Mouse (Mus musculus) right cerebral cortex, adult 18-20 months (tissue): ENCODE data around the gene Ttl.

Experiments used
- DNase-seq: peaks from one replicate; pipeline ENCODE4 v3.0.0; 2022; ENCODE audit warnings: mixed read lengths

Gene Ttl

DNA sequence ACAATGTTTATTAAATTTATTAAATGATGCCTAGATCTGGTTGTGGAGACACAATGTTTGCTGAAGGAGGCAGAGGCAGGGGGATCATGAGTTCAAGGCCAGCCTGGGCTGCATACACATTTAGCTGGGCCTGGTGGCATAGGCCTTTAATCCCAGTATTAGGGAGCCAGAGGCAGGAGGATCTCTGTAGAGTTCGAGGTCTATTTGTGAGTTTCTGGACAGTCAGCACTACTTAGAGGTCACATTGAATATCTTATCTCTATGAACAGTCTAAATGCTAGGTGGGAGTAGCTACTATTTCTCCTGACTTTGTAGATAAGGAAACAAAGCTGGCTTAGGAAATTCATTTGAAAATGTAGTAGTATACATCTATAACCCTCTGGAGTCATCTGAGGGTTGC, 21.8 kb downstream of the Ttl start:
- DNase-seq, result no peak

DNA sequence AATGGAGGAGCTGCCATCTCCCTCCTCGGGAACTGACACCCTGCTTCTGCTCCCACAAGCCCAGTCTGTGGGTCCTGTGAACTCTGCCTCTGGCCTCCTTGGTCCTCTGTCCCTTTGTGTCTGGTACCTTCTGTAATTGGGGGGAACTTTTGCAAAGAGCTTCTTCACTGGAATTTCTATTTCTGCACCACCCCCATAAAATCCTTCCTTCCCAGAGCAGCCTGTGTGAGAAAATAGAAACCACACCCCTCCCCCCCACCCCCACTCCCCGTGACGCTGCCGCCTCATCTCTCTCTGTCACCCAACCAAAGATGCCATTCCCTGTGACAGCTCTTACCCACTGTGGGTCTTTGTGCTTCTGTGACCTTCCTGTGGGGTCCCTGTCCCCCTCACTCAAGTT, 24.6 kb downstream of the Ttl start:
- DNase-seq, result peak; percentile 43

DNA sequence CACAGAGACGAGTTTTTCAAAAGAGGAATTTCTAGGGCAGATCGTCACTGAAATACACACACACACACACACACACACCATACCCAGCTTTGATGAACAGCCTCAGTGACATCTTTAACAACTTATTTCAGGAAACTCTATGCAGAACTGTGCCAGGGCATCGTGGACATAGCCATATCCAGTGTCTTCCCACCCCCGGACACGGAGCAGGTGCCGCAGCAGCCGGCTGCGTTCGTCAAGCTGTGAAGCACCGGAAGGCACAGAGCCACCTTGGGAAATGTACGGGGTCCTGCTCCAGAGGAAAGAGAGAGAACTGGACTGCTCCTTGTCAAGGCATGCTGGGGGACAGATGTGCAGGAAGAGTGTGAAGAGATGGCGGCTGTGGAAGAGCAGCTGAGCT, 27.1 kb downstream of the Ttl start:
- DNase-seq, result peak; percentile 57

DNA sequence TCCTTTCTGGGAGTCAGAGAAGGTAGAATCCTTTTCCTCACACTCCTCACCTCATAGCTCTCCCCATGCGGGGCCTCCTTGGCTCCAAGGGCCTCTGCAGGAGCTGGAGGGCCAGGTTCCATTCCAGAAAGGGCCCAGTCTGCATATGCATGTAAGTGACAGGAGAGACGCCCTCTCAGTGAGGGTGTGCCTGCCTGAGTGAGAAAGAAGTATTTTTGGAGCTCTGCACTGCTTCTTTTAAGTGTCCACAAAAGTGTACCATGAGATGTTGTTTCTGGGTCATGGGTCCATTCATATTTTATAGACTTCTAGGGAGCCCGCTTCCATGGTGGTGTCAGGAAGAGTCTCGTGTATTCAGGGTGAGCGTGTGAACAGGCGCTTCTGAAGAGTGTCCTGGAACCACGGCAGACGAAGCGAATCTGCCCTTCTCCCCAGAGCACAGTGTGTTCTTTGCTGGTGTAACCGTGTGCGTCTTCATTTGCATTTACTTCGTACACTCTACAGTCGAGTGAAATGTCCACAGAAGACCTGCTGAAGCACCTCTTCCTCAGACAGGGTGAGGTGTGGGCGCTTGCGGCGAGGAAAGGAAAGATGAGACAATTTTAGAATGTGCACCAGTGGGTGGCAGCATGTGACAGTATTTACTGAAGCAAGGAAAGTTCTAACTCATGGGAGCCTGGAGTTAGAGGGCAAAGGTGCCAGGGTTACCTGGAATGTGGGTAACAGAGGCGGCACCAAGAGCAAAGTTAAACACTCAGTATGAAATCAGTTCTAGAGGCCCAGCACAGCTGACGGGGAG, 28.4 kb downstream of the Ttl start:
- DNase-seq, result peak; percentile 72

DNA sequence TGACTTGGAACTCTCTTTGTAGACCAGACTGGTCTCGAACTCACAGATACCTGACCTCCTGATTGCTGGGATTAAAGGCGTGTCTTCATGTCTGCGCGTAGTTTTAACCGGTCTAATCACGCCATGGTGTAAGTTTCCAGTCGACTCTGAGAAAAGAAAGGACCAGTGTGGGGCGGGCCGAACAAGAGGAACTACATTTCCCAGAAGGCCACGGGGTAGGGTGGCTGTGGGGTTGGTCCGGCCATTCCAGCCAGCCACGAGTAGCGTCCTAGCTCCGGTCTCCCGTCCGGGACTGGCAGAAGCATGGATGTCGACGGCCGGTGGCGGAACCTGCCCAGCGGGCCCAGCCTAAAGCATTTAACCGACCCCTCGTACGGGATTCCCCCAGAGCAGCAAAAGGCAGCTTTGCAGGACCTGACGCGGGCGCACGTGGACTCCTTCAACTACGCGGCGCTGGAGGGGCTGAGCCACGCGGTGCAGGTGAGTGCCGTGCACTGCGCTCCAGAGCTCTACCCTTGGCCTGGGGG, 35.1 kb downstream of the Ttl start, which contains the start of gene Polr1b:
Gene Polr1b (plus strand): TSS at position 212 of the 527 bp plus-strand sequence.
- DNase-seq, result peak; percentile 95

DNA sequence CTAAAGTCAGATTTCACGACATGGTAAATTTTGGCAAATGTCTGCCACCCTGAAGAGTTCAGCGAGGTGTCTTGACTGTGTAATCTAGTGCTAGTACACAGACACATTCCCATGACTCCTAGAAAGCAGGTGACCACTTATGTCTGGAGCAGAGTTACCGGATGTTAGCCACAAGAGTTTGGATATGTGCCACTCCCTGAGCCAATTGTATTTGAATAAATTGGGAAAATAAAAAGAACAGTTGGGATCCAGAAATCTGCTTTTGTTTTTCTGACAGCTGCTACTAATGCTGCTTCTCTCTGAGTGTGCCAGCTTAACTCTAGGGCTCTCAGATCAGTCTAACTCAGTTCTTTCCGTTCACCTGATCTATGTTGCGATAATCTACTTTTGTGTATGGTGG, 47.2 kb downstream of the Ttl start:
- no peak for DNase-seq

DNA sequence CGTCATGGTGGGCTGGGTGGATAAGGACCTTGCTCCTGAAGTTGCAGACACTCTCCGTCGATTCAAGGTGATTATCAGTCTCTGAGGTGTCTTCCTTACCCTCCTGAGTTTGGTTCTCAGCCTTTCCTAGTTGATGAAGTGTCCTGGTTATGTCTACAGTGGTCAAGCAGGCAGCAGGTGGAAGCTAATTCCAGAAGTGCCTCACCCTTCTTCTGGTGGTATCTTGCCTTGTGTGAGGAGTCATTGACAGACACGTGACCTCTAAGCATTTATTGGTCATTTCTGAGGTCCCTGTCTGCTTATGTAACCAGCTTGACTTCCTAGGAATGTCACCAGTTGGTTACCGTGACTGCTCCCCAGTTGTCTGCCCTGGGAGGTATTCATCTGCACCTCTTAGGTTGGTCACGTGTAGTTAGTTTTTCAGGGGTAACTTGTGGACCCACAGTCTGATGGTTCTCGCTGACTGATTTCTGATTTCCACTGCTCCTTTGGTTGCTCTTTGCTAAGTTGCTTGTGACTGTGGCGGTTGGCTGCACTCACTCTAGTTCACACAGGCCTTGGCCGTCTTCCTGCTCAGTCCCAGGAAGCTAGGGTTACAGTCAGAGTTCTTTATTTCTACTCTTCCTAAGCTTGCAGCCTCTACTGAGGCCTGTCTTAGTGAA, 50.1 kb downstream of the Ttl start:
- DNase-seq, result no peak

DNA sequence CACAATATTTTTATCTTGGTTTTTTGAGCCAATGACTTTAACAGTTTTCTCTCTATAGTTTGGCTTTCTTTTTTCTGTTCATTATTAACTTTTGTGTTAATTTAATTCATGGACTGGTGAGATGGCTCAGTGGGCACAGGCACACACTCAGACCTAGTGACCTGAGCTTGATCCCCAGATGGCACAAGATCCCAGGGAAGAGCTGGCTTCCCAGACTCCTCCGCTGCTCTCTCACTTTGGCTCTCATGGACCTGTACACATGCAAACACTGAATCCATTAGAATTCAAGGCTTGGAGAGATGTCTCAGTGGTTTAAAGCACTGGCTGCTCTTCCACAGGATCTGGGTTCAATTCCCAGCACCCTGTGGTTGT, 50.6 kb downstream of the Ttl start:
- DNase-seq, result no peak

DNA sequence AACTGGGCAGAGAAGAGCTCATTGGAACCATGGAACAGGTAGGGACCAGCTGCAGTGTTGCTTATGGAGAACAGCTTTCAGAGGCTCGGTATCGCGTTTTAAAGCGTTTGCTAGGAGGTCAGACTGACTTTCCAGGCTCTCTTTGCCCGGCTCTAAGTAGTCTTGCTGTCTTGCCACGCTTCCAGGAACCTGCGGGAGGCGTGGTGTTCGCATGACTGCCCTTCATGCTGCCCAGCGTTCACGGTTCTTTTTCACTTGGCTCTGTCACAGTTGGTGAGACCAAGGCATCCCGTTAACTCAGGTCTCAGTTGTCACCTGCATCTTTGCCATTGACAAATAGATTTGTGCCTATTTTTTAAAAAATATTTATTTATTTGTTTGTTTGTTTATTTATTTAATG, 52.3 kb downstream of the Ttl start:
- DNase-seq, result no peak

DNA sequence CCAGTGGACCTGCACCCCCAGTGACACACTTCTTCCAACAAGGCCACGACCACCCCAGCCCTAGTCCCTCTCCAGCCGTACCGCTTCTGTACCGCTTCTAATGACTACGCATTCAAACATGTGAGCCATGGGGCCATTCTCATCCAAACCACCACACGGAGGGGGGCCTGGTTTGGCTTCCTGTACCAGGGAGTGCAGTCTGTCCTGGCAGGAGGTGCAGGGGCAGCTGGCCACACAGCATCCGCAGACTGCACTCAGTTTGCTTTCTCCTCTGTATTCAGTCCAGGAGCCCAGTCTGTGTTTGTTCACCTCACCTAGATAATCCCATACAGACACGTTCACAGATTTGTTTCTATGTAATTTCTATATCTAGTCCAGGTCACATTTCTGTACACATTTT, 56.2 kb downstream of the Ttl start:
- no peak for DNase-seq

DNA sequence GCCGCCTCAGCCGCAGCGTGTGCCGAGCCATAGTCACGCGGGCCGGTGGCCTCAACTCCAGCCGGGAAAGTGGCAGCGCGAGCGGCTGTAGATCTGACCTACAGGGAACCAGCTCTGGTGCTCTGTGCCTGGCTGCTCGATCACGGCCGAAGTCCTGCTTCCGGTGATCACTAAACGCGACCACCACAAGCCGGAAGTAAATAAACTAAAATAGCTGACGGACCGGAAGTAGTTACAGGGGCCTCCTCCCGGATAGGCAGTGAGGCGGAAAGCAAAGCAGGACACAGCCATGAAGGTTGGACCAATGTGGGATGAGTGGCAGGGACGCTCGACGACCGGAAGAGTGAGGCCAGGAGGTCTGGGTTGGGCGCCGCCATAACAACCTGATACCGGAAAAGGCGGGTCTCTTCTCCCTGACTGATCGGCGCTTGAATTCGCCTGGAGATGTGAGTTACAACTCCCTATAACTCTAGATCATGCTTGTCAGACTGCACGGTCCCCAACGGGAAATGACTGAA, 63.7 kb downstream of the Ttl start, which contains the start of gene Chchd5:
Gene Chchd5 (plus strand): TSS at position 289 of the 518 bp plus-strand sequence.
- DNase-seq, result peak; percentile 98

DNA sequence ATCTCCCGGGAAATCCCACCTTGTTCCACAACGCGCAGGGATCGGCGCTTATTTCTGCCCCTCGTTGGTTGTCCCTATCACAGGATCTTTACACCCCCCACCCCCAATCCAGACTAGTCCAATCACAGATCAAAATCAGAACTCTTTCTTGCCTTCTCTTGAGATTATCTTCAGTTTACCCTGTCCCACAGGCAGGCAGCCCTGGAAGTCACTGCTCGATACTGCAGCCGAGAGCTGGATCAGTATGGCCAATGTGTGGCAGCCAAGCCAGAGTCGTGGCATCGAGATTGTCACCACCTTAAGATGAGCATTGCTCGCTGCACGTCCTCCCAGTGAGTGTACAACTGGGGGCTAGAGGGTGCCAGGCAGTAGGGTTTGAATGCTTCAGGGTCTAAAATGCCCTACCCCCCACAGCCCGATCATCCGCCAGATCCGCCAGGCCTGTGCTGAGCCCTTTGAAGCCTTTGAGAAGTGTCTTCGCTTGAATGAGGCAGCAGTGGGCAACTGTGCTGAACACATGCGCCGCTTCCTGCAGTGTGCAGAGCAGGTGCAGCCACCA, 64.3 kb downstream of the Ttl start:
- DNase-seq, result no peak

DNA sequence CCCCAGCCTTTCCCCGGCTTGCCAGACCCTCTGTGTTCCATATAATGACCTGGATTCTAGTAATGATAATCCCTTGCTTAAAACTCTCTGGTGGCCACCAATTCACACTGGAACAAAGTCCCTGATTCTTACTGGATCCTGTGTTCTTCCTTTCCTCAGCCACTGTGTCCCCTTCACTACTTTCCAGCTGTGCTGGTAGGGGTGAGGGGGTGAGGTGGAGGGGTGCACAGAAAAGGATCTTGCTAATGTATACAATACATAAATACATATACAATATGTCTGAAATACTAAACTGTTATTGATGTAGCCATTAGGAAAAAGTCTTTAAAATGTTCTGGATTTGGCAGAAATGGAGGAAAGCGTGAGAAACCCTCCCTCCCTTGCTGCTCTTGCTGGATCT, 65.0 kb downstream of the Ttl start:
- DNase-seq, result no peak

DNA sequence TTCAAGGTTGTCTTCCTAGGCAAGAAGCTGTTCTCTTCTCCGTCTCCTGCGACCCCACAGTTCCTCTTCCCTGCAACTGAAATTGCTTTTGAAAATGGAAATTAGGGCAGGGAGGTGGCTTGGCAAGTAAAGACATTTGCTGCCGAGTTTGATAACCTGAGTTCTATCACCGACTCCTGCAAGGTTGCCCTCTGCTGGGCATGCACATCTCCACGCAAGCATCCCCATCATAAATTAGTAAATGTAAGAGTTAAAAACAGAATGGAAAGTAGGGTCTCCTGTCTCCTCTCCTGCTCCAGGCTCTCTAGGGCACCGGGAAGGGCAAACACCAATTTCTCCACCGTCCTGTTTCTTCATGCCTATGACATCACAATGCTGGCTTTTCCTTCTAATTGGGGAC, 66.5 kb downstream of the Ttl start:
- DNase-seq, result no peak

DNA sequence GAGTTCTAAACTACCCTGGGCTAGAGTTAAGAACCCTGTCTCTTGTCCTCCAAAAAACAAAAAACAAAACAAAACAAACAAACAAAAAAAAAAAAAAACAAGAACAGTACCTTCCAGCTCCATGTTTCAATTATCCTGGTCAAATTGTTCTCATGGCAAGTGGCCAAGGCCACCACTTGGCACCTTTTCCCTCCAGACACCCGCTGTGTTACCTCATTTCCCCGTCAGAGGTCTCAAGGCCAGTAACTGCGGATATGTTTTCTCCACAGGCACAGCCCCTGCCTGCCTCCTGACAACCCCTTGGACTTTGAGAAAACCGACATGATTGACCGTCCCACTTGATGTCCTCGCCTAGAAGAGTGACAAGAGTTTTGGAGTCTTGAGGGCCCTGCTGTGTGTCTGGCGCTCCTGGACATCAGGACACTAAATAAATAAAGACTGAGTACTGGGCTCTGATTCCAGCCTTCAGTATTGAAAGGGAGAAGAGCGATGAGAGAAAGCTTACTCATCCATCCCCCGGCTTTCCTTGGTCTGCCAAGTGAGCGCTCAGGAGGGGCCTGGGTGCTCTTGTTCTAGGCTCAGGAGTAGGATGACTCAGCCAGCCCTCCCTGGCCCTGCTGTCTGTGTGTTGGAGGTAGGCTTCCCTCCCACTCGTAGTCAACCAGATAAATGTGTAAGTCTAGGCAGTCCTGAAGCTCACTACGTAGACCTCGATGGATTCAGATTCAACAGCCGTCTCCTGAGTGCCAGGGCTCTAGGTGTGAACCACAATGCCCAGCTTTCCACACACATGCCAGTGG, 67.5 kb downstream of the Ttl start:
- DNase-seq, result peak; percentile 91

DNA sequence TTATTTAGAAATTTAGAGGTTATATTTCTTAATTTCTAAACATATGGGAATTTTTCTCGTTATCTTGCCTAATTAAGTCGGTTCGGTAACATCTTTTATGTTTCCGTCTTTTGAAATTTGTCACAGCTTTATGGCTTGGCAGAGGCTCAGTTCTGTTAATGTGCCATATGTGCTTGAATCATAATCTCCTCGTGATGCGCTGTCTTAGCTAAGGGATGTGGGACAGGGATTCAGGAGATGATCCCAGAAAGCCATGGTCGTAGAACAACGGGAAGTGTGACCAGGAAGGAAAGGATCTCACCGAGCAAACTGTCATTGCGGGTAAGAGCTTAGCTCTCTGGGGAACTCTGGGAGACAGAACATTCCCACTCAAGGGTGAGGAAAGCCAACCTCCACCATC, 74.2 kb downstream of the Ttl start:
- DNase-seq, result peak; percentile 66
